Mouse (Mus musculus): ENCODE measurements around the gene Prelp. TPM values are rescaled to one million over a fixed set of nuclear protein-coding genes. Genes with fewer than 3 reads are reported as not detected.
A peak's percentile ranks its signal among the peaks of the same experiment; 100 is the strongest.

Gene Prelp
- polyA plus RNA-seq, 1 experiment, result 4.3 TPM

- H3K36me3 ChIP-seq (ENCODE audit: control insufficient read depth, insufficient read depth, low read length), result no peaks in the 10 kb centered on the region
- no peaks in the 10 kb centered on the region for H3K27me3 ChIP-seq (ENCODE audit: control insufficient read depth, insufficient read depth, low read length)
- peak overlapping the region; percentile 43; the same call in 1 of the 2 replicates for H3K27ac ChIP-seq (ENCODE audit: control insufficient read depth, insufficient read depth, low read depth, low read length)
- TF ChIP-seq CTCF (IDR thresholded peaks at IDR 0.05; ENCODE audit: control insufficient read depth, insufficient read depth, insufficient replicate concordance, low read depth, low read length) (peak; percentile 54; the same call in 1 of the 2 replicates), POLR2A (IDR thresholded peaks at IDR 0.05; ENCODE audit: control insufficient read depth, low read depth, low read length) (no peak)
- peaks cover 9% of the 10 kb centered on the region; the same call in 1 of the 2 replicates for H3K4me1 ChIP-seq (ENCODE audit: control insufficient read depth, insufficient read depth, low read length)
- H3K4me3 ChIP-seq (ENCODE audit: control insufficient read depth, low read depth, low read length), result no peak overlapping the region
Measured at GRCm38 (mm10) chr1:133961281-133962134, 40.3 kb upstream of the Prelp start.

- H3K36me3 ChIP-seq (ENCODE audit: control insufficient read depth, insufficient read depth, low read length), result no peaks in the 10 kb centered on the region
- no peaks in the 10 kb centered on the region for H3K27me3 ChIP-seq (ENCODE audit: control insufficient read depth, insufficient read depth, low read length)
- H3K4me3 ChIP-seq (ENCODE audit: control insufficient read depth, low read depth, low read length), result no peak overlapping the region
- peaks cover 9% of the 10 kb centered on the region; the same call in 1 of the 2 replicates for H3K4me1 ChIP-seq (ENCODE audit: control insufficient read depth, insufficient read depth, low read length)
- no peak for TF ChIP-seq CTCF (IDR thresholded peaks at IDR 0.05; ENCODE audit: control insufficient read depth, insufficient read depth, insufficient replicate concordance, low read depth, low read length)
- no peak for TF ChIP-seq POLR2A (IDR thresholded peaks at IDR 0.05; ENCODE audit: control insufficient read depth, low read depth, low read length)
- no peak overlapping the region for H3K27ac ChIP-seq (ENCODE audit: control insufficient read depth, insufficient read depth, low read depth, low read length)
Measured at GRCm38 (mm10) chr1:133959521-133959920, 38.3 kb upstream of the Prelp start.

- no peak for TF ChIP-seq CTCF (IDR thresholded peaks at IDR 0.05; ENCODE audit: control insufficient read depth, insufficient read depth, insufficient replicate concordance, low read depth, low read length)
- TF ChIP-seq POLR2A (IDR thresholded peaks at IDR 0.05; ENCODE audit: control insufficient read depth, low read depth, low read length), result no peak
- H3K36me3 ChIP-seq (ENCODE audit: control insufficient read depth, insufficient read depth, low read length), result no peaks in the 10 kb centered on the region
- no peak overlapping the region for H3K27ac ChIP-seq (ENCODE audit: control insufficient read depth, insufficient read depth, low read depth, low read length)
- no peak overlapping the region for H3K4me3 ChIP-seq (ENCODE audit: control insufficient read depth, low read depth, low read length)
- H3K27me3 ChIP-seq (ENCODE audit: control insufficient read depth, insufficient read depth, low read length), result no peaks in the 10 kb centered on the region
- H3K4me1 ChIP-seq (ENCODE audit: control insufficient read depth, insufficient read depth, low read length), result no peaks in the 10 kb centered on the region
Measured at GRCm38 (mm10) chr1:133954009-133954408, 32.8 kb upstream of the Prelp start.

GRCm38 (mm10) chr1:133953261-133953742 lies 32.1 kb upstream of the Prelp start:
- H3K4me1 ChIP-seq (ENCODE audit: control insufficient read depth, insufficient read depth, low read length), result no peaks in the 10 kb centered on the region
- no peaks in the 10 kb centered on the region for H3K36me3 ChIP-seq (ENCODE audit: control insufficient read depth, insufficient read depth, low read length)
- no peak for TF ChIP-seq POLR2A (IDR thresholded peaks at IDR 0.05; ENCODE audit: control insufficient read depth, low read depth, low read length)
- no peak for TF ChIP-seq CTCF (IDR thresholded peaks at IDR 0.05; ENCODE audit: control insufficient read depth, insufficient read depth, insufficient replicate concordance, low read depth, low read length)
- H3K27ac ChIP-seq (ENCODE audit: control insufficient read depth, insufficient read depth, low read depth, low read length), result no peak overlapping the region
- H3K4me3 ChIP-seq (ENCODE audit: control insufficient read depth, low read depth, low read length), result no peak overlapping the region
- H3K27me3 ChIP-seq (ENCODE audit: control insufficient read depth, insufficient read depth, low read length), result no peaks in the 10 kb centered on the region

- TF ChIP-seq CTCF (IDR thresholded peaks at IDR 0.05; ENCODE audit: control insufficient read depth, insufficient read depth, insufficient replicate concordance, low read depth, low read length) (no peak), POLR2A (IDR thresholded peaks at IDR 0.05; ENCODE audit: control insufficient read depth, low read depth, low read length) (no peak)
- H3K4me3 ChIP-seq (ENCODE audit: control insufficient read depth, low read depth, low read length), result no peak overlapping the region
- H3K4me1 ChIP-seq (ENCODE audit: control insufficient read depth, insufficient read depth, low read length), result no peaks in the 10 kb centered on the region
- no peaks in the 10 kb centered on the region for H3K27me3 ChIP-seq (ENCODE audit: control insufficient read depth, insufficient read depth, low read length)
- H3K36me3 ChIP-seq (ENCODE audit: control insufficient read depth, insufficient read depth, low read length), result no peaks in the 10 kb centered on the region
- no peak overlapping the region for H3K27ac ChIP-seq (ENCODE audit: control insufficient read depth, insufficient read depth, low read depth, low read length)
Measured at GRCm38 (mm10) chr1:133951598-133951997, 30.4 kb upstream of the Prelp start.

- H3K36me3 ChIP-seq (ENCODE audit: control insufficient read depth, insufficient read depth, low read length), result no peaks in the 10 kb centered on the region
- no peak overlapping the region for H3K4me3 ChIP-seq (ENCODE audit: control insufficient read depth, low read depth, low read length)
- H3K27me3 ChIP-seq (ENCODE audit: control insufficient read depth, insufficient read depth, low read length), result no peaks in the 10 kb centered on the region
Measured at GRCm38 (mm10) chr1:133950061-133950782, 29.0 kb upstream of the Prelp start.

GRCm38 (mm10) chr1:133945106-133945505 lies 23.9 kb upstream of the Prelp start:
- Histone ChIP-seq H3K36me3 (ENCODE audit: control insufficient read depth, insufficient read depth, low read length) (no peaks in the 10 kb centered on the region), H3K4me3 (ENCODE audit: control insufficient read depth, low read depth, low read length) (no peak overlapping the region), H3K27ac (ENCODE audit: control insufficient read depth, insufficient read depth, low read depth, low read length) (no peak overlapping the region)

More at GRCm38 (mm10) chr1:133950061-133950782, 29.0 kb upstream of the Prelp start:
- no peaks in the 10 kb centered on the region for H3K4me1 ChIP-seq (ENCODE audit: control insufficient read depth, insufficient read depth, low read length)
- no peak for TF ChIP-seq POLR2A (IDR thresholded peaks at IDR 0.05; ENCODE audit: control insufficient read depth, low read depth, low read length)
- no peak for TF ChIP-seq CTCF (IDR thresholded peaks at IDR 0.05; ENCODE audit: control insufficient read depth, insufficient read depth, insufficient replicate concordance, low read depth, low read length)
- no peak overlapping the region for H3K27ac ChIP-seq (ENCODE audit: control insufficient read depth, insufficient read depth, low read depth, low read length)

More at GRCm38 (mm10) chr1:133945106-133945505, 23.9 kb upstream of the Prelp start:
- no peaks in the 10 kb centered on the region for H3K27me3 ChIP-seq (ENCODE audit: control insufficient read depth, insufficient read depth, low read length)
- no peaks in the 10 kb centered on the region for H3K4me1 ChIP-seq (ENCODE audit: control insufficient read depth, insufficient read depth, low read length)
- no peak for TF ChIP-seq POLR2A (IDR thresholded peaks at IDR 0.05; ENCODE audit: control insufficient read depth, low read depth, low read length)
- TF ChIP-seq CTCF (IDR thresholded peaks at IDR 0.05; ENCODE audit: control insufficient read depth, insufficient read depth, insufficient replicate concordance, low read depth, low read length), result no peak

Measured in testis, adult 2 months (tissue).